Mouse (Mus musculus): ENCODE measurements at regions not wholly inside any gene's neighbourhood (a gene's known extent, or its start where the extent isn't known, plus 50 kb on each side); places are given as distances from the start of the nearest gene placed in this dataset.

GRCm38 (mm10) chr3:9101240-9101639 is 508.6 kb downstream of the Zfp704 start:
- TF ChIP-seq POLR2A (IDR thresholded peaks at IDR 0.05; ENCODE audit: extremely low read depth, insufficient read depth, low read length) (no peak), CTCF (IDR thresholded peaks at IDR 0.05; ENCODE audit: low read depth, low read length) (no peak)

All from liver, adult 2 months (tissue).